Mouse (Mus musculus) heart, postnatal 0 days (tissue): ENCODE results near the gene Ankrd13b. TPM values are rescaled to one million over a fixed set of nuclear protein-coding genes. Genes with fewer than 3 reads are reported as not detected.

Source experiments
- ATAC-seq: fragments of 200-750 bp; cut with Nextera tagmentation; 2 replicates; pipeline ENCODE4 v1.8.0; 2017; ENCODE audit warnings: low read depth, moderate number of reproducible peaks, moderate library complexity; ENCODE audit not compliant: insufficient read depth
- DNase-seq: peaks from one replicate; pipeline ENCODE4 v3.0.0-alpha.2; 2016; ENCODE audit warnings: low spot score
- H3K27ac ChIP-seq: fragments of 300-500 bp; sonication (generic); 2 replicates; pipeline ENCODE4 v1.5.1; 2014; ENCODE audit warnings: low read depth, mild to moderate bottlenecking
- H3K27me3 ChIP-seq: fragments of 300-500 bp; sonication (generic); 2 replicates; pipeline ENCODE4 v1.6.1; 2014; ENCODE audit warnings: low read length, mixed read lengths; ENCODE audit not compliant: control insufficient read depth, insufficient read depth
- H3K36me3 ChIP-seq: fragments of 300-500 bp; sonication (generic); replicated peaks from 2 replicates; pipeline ENCODE4 v1.6.1; 2014; ENCODE audit warnings: low read length, mixed read lengths; ENCODE audit not compliant: control insufficient read depth, insufficient read depth
- H3K4me1 ChIP-seq: fragments of 300-500 bp; sonication (generic); 2 replicates; pipeline ENCODE4 v1.6.1; 2014; ENCODE audit warnings: antibody characterized with exemption; ENCODE audit not compliant: control insufficient read depth, insufficient read depth
- H3K4me2 ChIP-seq: fragments of 300-500 bp; sonication (generic); 2 replicates; pipeline ENCODE4 v1.6.1; 2014; ENCODE audit warnings: low read depth, mild to moderate bottlenecking, low read length, moderate library complexity
- H3K4me3 ChIP-seq: fragments of 300-500 bp; sonication (generic); 2 replicates; pipeline ENCODE4 v1.5.1; 2014; ENCODE audit warnings: low read depth, low read length
- H3K9ac ChIP-seq: fragments of 300-500 bp; sonication (generic); replicated peaks from 2 replicates; pipeline ENCODE4 v1.6.1; 2014; ENCODE audit warnings: low read depth, low read length, mixed read lengths
- H3K9me3 ChIP-seq: fragments of 300-500 bp; sonication (generic); replicated peaks from 2 replicates; pipeline ENCODE4 v1.6.1; 2016; ENCODE audit warnings: low read length; ENCODE audit not compliant: control insufficient read depth
- CTCF ChIP-seq: IDR thresholded peaks from 2 replicates; pipeline ENCODE4 v1.5.1; 2016; ENCODE audit warnings: antibody characterized with exemption, control low read depth, low read depth
- EP300 ChIP-seq: IDR thresholded peaks from 2 replicates; pipeline ENCODE4 v1.6.1; 2016; ENCODE audit warnings: antibody characterized with exemption, low read depth
- WGBS: fragments of 180-500 bp; shearing (Covaris S2); extraction: QIAGEN DNeasy Blood & Tissue Kit; methylation state at CpG from one replicate; pipeline ENCODE4 v1.1.7; 2014; 5-methylcytosine and 5-hydroxymethylcytosine counted together
- polyA plus RNA-seq: library from polyadenylated mRNA; unstranded; fragments of >200 nt; fragmentation: Nextera tagmentation; extraction: Ambion mirVana; gene quantifications from 2 replicates; pipeline ENCODE4 v1.2.1, GENCODE M21; 2015
- total RNA-seq: library from RNA; depleted of rRNA; stranded (reverse); fragments of >200 nt; gene quantifications from 2 replicates; pipeline ENCODE4 v1.2.3, GENCODE M21; 2014; ENCODE audit warnings: low replicate concordance

The Ankrd13b gene
- total and polyA plus RNA-seq, 2 experiments from 2014 or later = 2.6 to 6.4 TPM

DNA sequence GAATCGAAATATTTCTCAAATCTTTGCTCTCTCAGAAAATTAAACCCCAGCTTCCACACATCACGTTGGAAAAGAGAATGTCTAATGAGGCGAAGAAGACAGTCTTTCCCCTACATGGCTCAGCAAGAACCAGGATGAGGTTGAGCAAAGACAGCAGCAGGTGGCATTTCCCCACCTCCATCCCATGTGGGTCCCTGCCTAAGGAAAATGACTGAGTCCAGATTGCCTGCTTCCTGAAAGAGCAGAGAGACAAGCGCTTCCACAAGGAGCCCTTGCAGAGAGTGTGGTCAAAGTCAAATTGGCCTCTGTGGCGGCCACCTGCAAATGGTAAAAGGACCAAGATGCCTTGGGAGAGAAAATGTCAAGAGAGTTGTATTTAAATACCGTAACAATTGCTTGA, 973 bp upstream of the Ankrd13b start:
- ATAC-seq (no peak), DNase-seq (no peak)
- Histone ChIP-seq H3K4me2 (peak overlapping the region; percentile 89), H3K4me3 (no peak overlapping the region), H3K27me3 (no peaks in the 10 kb centered on the region), H3K27ac (peak overlapping the region; percentile 97; the same call in 1 of the 2 replicates), H3K9me3 (no peaks in the 10 kb centered on the region), H3K4me1 (peaks cover 23% of the 10 kb centered on the region), H3K9ac (no peak overlapping the region), H3K36me3 (no peaks in the 10 kb centered on the region)
- TF ChIP-seq CTCF (no peak), EP300 (no peak)
- 71% methylated on average over 6 of the region's 6 CpGs for WGBS

DNA sequence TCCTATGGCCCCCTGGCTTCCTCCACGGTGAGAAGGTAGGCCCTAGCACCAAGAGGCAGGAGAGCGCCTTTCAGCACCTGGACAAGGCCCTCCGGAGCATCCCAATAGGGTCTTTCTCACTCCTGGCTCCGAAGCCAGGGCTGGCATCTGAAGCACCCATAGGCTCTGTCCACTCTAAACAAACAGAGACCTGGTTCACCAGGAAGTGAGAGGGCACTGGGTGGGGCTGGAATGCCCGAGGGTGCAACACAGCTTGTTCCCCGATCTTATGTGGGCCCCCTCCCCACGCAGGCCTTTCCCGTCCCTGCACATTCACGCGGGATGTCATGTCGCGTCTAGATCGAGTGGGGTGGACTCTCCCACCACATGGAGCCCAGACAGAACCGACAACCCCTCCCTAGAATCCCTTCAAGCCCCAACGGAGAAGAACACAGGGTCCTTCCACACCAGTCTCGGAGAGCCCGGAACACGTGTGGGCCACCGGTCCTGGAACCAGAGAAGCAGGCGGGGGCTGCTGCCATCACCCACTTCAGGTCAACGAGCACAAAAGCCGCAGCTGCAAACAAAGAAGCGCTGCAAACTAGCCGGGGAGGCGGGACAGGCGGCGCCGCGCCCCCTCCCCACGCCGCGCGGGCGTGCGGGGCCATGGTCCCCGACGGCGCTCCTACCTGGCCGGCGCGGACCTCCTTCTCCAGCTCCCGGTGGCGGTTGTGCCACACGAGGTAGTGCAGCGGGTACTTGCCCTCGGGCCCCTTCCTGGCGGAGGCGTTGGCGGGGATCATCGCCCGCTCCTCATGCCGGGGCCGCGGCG, 502 bp downstream of the Ankrd13b start:
- no peak for TF ChIP-seq CTCF
- no peak for TF ChIP-seq EP300
- H3K4me2 ChIP-seq = peak overlapping the region; percentile 89
- no peaks in the 10 kb centered on the region for H3K9me3 ChIP-seq
- peak overlapping the region; percentile 92 for H3K4me3 ChIP-seq
- no peak overlapping the region for H3K27ac ChIP-seq
- no peak for ATAC-seq
- peaks cover 20% of the 10 kb centered on the region for H3K4me1 ChIP-seq
- H3K9ac ChIP-seq = peak overlapping the region; percentile 83
- WGBS = 5% methylated on average over 43 of the region's 55 CpGs
- no peaks in the 10 kb centered on the region for H3K27me3 ChIP-seq
- no peaks in the 10 kb centered on the region for H3K36me3 ChIP-seq
- DNase-seq = no peak

DNA sequence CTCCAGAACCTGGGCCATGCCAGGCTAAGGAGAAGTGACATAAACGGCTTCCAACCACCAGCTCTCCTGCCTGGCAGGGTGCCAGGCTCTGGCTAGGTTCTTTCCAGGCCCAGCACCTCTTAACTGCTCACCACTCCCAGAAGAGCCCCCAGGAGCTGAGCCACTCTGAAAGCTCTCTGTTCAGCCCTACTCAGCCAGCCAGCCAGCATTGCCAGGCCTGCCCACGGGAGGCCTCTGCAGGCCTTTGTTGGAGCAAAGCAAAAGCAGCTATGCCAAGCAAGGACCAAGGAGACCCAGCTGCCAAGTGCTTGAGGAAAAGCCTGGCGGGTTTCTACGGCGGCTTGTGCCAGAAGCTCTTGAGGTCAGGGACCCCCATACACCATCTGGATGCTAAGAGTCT, 2.7 kb downstream of the Ankrd13b start:
- WGBS = 52% methylated on average over 5 of the region's 5 CpGs
- H3K36me3 ChIP-seq = no peaks in the 10 kb centered on the region
- TF ChIP-seq EP300 = no peak
- TF ChIP-seq CTCF = peak; percentile 25; the same call in 1 of the 2 replicates
- no peak overlapping the region for H3K4me3 ChIP-seq
- no peak for ATAC-seq
- 0 out of 2 replicates have a peak overlapping the region, but pooled peaks have one; percentile 2 for H3K9ac ChIP-seq
- H3K27ac ChIP-seq = no peak overlapping the region
- no peaks in the 10 kb centered on the region for H3K9me3 ChIP-seq
- H3K4me1 ChIP-seq = peaks cover 17% of the 10 kb centered on the region
- no peak overlapping the region for H3K4me2 ChIP-seq
- no peaks in the 10 kb centered on the region for H3K27me3 ChIP-seq
- DNase-seq = no peak

DNA sequence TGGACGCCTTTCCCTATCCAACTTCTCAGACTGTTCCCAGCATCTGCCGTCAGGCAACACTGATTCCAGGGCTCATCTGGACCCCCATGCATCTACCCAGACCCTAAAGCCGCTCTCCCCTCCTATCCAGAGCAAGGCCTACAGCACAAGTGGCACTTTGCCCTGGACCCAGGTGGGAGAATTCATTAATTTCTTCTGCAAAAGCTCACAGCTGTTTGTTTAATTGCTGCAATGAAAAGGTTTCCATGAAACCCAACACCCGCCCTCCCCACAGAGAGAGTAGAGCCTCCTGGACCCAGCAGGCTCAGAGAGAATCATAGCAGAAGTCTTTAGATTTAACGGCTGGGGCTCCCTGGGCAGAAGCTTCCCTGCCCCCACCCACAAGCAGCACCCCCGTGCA, 4.2 kb downstream of the Ankrd13b start:
- H3K9ac ChIP-seq = no peak overlapping the region
- ATAC-seq (no peak), DNase-seq (no peak)
- H3K27ac ChIP-seq = no peak overlapping the region
- no peaks in the 10 kb centered on the region for H3K9me3 ChIP-seq
- 77% methylated on average over 6 of the region's 6 CpGs for WGBS
- H3K4me1 ChIP-seq = peaks cover 9% of the 10 kb centered on the region
- TF ChIP-seq EP300 (no peak), CTCF (no peak)
- H3K27me3 ChIP-seq = no peaks in the 10 kb centered on the region
- no peak overlapping the region for H3K4me3 ChIP-seq
- no peak overlapping the region for H3K4me2 ChIP-seq
- no peaks in the 10 kb centered on the region for H3K36me3 ChIP-seq

DNA sequence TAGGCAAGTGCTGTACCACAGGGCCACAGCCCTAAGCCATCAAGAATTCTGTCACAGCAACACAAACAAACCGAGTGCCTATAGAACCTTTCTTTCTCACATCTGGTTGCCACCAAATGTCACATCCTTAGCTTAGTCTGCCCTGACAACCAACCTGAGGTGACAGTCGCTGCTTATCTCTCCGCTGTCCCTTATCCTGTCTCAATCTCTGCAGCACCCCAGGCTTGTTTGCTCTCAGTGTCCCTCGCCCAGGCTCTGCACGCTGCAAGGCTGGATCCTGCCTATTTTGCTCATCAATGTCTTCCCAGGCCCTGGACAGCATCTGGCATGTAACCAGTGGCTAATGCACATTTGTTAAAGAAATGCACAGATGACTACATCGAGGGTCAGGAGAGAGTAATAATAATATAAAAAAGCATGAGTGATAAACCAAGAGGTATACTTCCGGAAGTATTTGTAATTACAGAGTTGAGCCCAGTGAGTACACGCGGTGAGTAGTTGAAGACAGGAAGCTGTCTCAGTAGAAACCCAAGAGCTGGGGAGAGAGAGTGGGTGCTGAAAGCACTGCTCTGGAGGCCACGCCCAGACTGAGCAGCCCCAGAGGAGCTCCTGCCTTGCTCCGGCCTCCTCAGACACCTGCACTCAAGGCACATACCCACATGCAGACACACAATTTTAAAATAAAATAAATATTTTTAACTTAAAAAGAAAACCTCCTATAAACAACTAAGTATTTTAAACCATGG, 5.8 kb downstream of the Ankrd13b start:
- TF ChIP-seq CTCF (no peak), EP300 (no peak)
- no peak overlapping the region for H3K9ac ChIP-seq
- no peak overlapping the region for H3K27ac ChIP-seq
- H3K4me2 ChIP-seq = no peak overlapping the region
- no peak for DNase-seq
- no peak for ATAC-seq
- 44% methylated on average over 11 of the region's 11 CpGs for WGBS
- H3K9me3 ChIP-seq = no peaks in the 10 kb centered on the region
- H3K4me1 ChIP-seq = peaks cover 6% of the 10 kb centered on the region
- no peaks in the 10 kb centered on the region for H3K27me3 ChIP-seq
- H3K36me3 ChIP-seq = no peaks in the 10 kb centered on the region
- H3K4me3 ChIP-seq = no peak overlapping the region
